Mouse (Mus musculus) left cerebral cortex, adult 18-20 months (tissue): ENCODE results near the gene Ptrhd1. TPM values are rescaled to one million over a fixed set of nuclear protein-coding genes. Genes with fewer than 3 reads are reported as not detected.
"Not testable (repeated sequence)": the region's sequence is repeated elsewhere in the genome, so short reads cannot be mapped to it uniquely, and the experiment has no call there.

Experiments used
- DNase-seq, 2 experiments: peaks; one replicate each; pipeline ENCODE4 v3.0.0; 2021 to 2022; ENCODE audit warnings: low spot score in 2 of 2, mixed read lengths in 1 of 2
- total RNA-seq, 2 experiments: library from RNA; stranded (reverse); gene quantifications; 2 replicates each; pipeline ENCODE4 v1.2.3; 2021

Ptrhd1 gene
- total RNA-seq, 2 experiments from 2014 or later, result 8.0 to 8.6 TPM

- not testable (repeated sequence) for DNase-seq
Observed at GRCm38 (mm10) chr12:4240281-4240680, 6.5 kb downstream of the Ptrhd1 start.

GRCm38 (mm10) chr12:4243805-4244204 lies 10.0 kb downstream of the Ptrhd1 start:
- DNase-seq, result no peak

GRCm38 (mm10) chr12:4245742-4246141 lies 11.9 kb downstream of the Ptrhd1 start:
- no peak for DNase-seq

- DNase-seq, result no peak
Observed at GRCm38 (mm10) chr12:4249786-4250185, 16.0 kb downstream of the Ptrhd1 start.

GRCm38 (mm10) chr12:4252742-4253655 lies 19.2 kb downstream of the Ptrhd1 start:
- DNase-seq, result no peak

GRCm38 (mm10) chr12:4267765-4268164 lies 33.9 kb downstream of the Ptrhd1 start:
- no peak for DNase-seq

- DNase-seq, result no peak
Observed at GRCm38 (mm10) chr12:4271078-4271477, 37.3 kb downstream of the Ptrhd1 start.

- DNase-seq, result no peak
Observed at GRCm38 (mm10) chr12:4278978-4279755, 45.3 kb downstream of the Ptrhd1 start.

GRCm38 (mm10) chr12:4279878-4280277 lies 46.1 kb downstream of the Ptrhd1 start:
- DNase-seq, result no peak

GRCm38 (mm10) chr12:4285186-4285585 lies 51.4 kb downstream of the Ptrhd1 start:
- no peak for DNase-seq

Other genes starting within 250 kb of the Ptrhd1 start
- 100 to 1,000 TPM; 110 to 114 TPM for gene Efr3b, start 195.1 kb upstream of the Ptrhd1 start, total RNA-seq
- gene Dnajc27, start 151.4 kb upstream of the Ptrhd1 start, total RNA-seq, result 10 to 100 TPM; 96.7 to 97.1 TPM
- gene Adcy3, start 100.9 kb upstream of the Ptrhd1 start, total RNA-seq, result 10 to 100 TPM; 53.5 to 55.5 TPM
- 1 to 10 TPM; 3.2 to 3.7 TPM for gene Cenpo, start 267 bp downstream of the Ptrhd1 start, total RNA-seq
- gene Ncoa1, start 243.2 kb downstream of the Ptrhd1 start, total RNA-seq, result 100 to 1,000 TPM; 106 to 110 TPM